Mouse (Mus musculus) forebrain, embryonic 12.5 days (tissue): Measurements from ENCODE around the gene Uhrf1. TPM values are rescaled to one million over a fixed set of nuclear protein-coding genes. Genes with fewer than 3 reads are reported as not detected.
A peak's percentile ranks its signal among the peaks of the same experiment; 100 is the strongest.

Experiments used
- ATAC-seq: fragments of 200-750 bp; cut with Nextera tagmentation; 2 replicates; pipeline ENCODE4 v1.8.0; 2017; ENCODE audit warnings: moderate TSS enrichment; ENCODE audit not compliant: low FRiP score
- H3K27ac ChIP-seq: fragments of 300-500 bp; sonication (generic); 2 replicates; pipeline ENCODE4 v1.5.1; 2016; ENCODE audit warnings: mild to moderate bottlenecking
- H3K27me3 ChIP-seq: fragments of 300-500 bp; sonication (generic); 2 replicates; pipeline ENCODE4 v1.6.1; 2016; ENCODE audit warnings: mild to moderate bottlenecking
- H3K36me3 ChIP-seq: fragments of 300-500 bp; sonication (generic); replicated peaks from 2 replicates; pipeline ENCODE4 v1.6.1; 2016; ENCODE audit warnings: mild to moderate bottlenecking
- H3K4me1 ChIP-seq: fragments of 300-500 bp; sonication (generic); 2 replicates; pipeline ENCODE4 v1.6.1; 2016
- H3K4me2 ChIP-seq: fragments of 300-500 bp; sonication (generic); 2 replicates; pipeline ENCODE4 v1.6.1; 2016; ENCODE audit warnings: mild to moderate bottlenecking, moderate library complexity
- H3K4me3 ChIP-seq: fragments of 300-500 bp; sonication (generic); replicated peaks from 2 replicates; pipeline ENCODE4 v1.5.1; 2016; ENCODE audit warnings: mild to moderate bottlenecking
- H3K9ac ChIP-seq: fragments of 300-500 bp; sonication (generic); 2 replicates; pipeline ENCODE4 v1.6.1; 2016; ENCODE audit warnings: mild to moderate bottlenecking
- H3K9me3 ChIP-seq: fragments of 300-500 bp; sonication (generic); 2 replicates; pipeline ENCODE4 v1.6.1; 2016
- WGBS: fragments of 180-500 bp; shearing (Covaris S2); methylation state at CpG from one replicate; pipeline ENCODE4 v1.1.7; 2016; 5-methylcytosine and 5-hydroxymethylcytosine counted together
- polyA plus RNA-seq: library from polyadenylated mRNA; unstranded; fragments of >200 nt; fragmentation: Nextera tagmentation; extraction: Ambion mirVana; gene quantifications from 2 replicates; pipeline ENCODE4 v1.2.1, GENCODE M21; 2016

The Uhrf1 gene
- polyA plus RNA-seq, 1 experiment from 2014 or later = 187 TPM

- H3K9ac ChIP-seq = no peak overlapping the region
- H3K4me2 ChIP-seq = no peak overlapping the region
- 71% methylated on average over 7 of the region's 7 CpGs for WGBS
- H3K4me1 ChIP-seq = peaks cover 22% of the 10 kb centered on the region
- peak overlapping the region; percentile 59 for H3K27ac ChIP-seq
- no peak for ATAC-seq
- no peaks in the 10 kb centered on the region for H3K27me3 ChIP-seq
- H3K4me3 ChIP-seq = no peak overlapping the region
- no peaks in the 10 kb centered on the region for H3K9me3 ChIP-seq
- peaks cover 66% of the 10 kb centered on the region for H3K36me3 ChIP-seq
These were observed 62.9 kb downstream of the Uhrf1 start for GRCm38 (mm10) chr17:56365791-56366673.

- no peak overlapping the region for H3K9ac ChIP-seq
- H3K4me3 ChIP-seq = no peak overlapping the region
- no peak overlapping the region for H3K4me2 ChIP-seq
- H3K4me1 ChIP-seq = peaks cover 17% of the 10 kb centered on the region
- no peaks in the 10 kb centered on the region for H3K27me3 ChIP-seq
- no peak for ATAC-seq
- WGBS = 87% methylated on average over 6 of the region's 6 CpGs
- peaks cover 61% of the 10 kb centered on the region for H3K36me3 ChIP-seq
- H3K27ac ChIP-seq = no peak overlapping the region
- H3K9me3 ChIP-seq = no peaks in the 10 kb centered on the region
These were observed 65.2 kb downstream of the Uhrf1 start for GRCm38 (mm10) chr17:56368291-56368790.

- H3K9ac ChIP-seq = no peak overlapping the region
- 90% methylated on average over 3 of the region's 3 CpGs for whole genome bisulfite sequencing
- no peak overlapping the region for H3K4me2 ChIP-seq
- peaks cover 62% of the 10 kb centered on the region for H3K36me3 ChIP-seq
- H3K9me3 ChIP-seq = no peaks in the 10 kb centered on the region
- no peak overlapping the region for H3K27ac ChIP-seq
- no peak for ATAC-seq
- peaks cover 21% of the 10 kb centered on the region for H3K4me1 ChIP-seq
- no peaks in the 10 kb centered on the region for H3K27me3 ChIP-seq
- no peak overlapping the region for H3K4me3 ChIP-seq
These were observed 67.0 kb downstream of the Uhrf1 start for GRCm38 (mm10) chr17:56370090-56370489.

GRCm38 (mm10) chr17:56371029-56371660 is 68.0 kb downstream of the Uhrf1 start:
- no peaks in the 10 kb centered on the region for H3K9me3 ChIP-seq
- peaks cover 14% of the 10 kb centered on the region for H3K4me1 ChIP-seq
- H3K4me3 ChIP-seq = no peak overlapping the region
- no peak for ATAC-seq
- WGBS = 66% methylated on average over 15 of the region's 15 CpGs
- H3K9ac ChIP-seq = no peak overlapping the region
- H3K27me3 ChIP-seq = no peaks in the 10 kb centered on the region
- no peak overlapping the region for H3K4me2 ChIP-seq
- H3K36me3 ChIP-seq = peaks cover 67% of the 10 kb centered on the region
- H3K27ac ChIP-seq = no peak overlapping the region

GRCm38 (mm10) chr17:56372109-56372508 is 69.0 kb downstream of the Uhrf1 start:
- H3K27ac ChIP-seq = no peak overlapping the region
- no peak overlapping the region for H3K4me2 ChIP-seq
- peaks cover 14% of the 10 kb centered on the region; the same call in 1 of the 2 replicates for H3K4me1 ChIP-seq
- H3K9ac ChIP-seq = no peak overlapping the region
- H3K9me3 ChIP-seq = no peaks in the 10 kb centered on the region
- H3K4me3 ChIP-seq = no peak overlapping the region
- H3K27me3 ChIP-seq = no peaks in the 10 kb centered on the region
- peaks cover 77% of the 10 kb centered on the region for H3K36me3 ChIP-seq
- 73% methylated on average over 4 of the region's 4 CpGs for WGBS
- no peak for ATAC-seq

Other genes with a start within 250 kb of the Uhrf1 start
- gene Ubxn6, start 228.3 kb upstream of the Uhrf1 start, polyA plus RNA-seq = 49.7 and 50.8 TPM in 2 replicates
- 183 and 188 TPM in 2 replicates for gene Hdgfl2, start 223.7 kb upstream of the Uhrf1 start, polyA plus RNA-seq
- 0.06 and 0.18 TPM in 2 replicates for gene Plin4, start 193.5 kb upstream of the Uhrf1 start, polyA plus RNA-seq
- gene Plin5, start 185.7 kb upstream of the Uhrf1 start, polyA plus RNA-seq = 0.22 TPM in 1 of 2 replicates, not detected in the other
- 0.18 and 0.27 TPM in 2 replicates for gene Lrg1, start 181.3 kb upstream of the Uhrf1 start, polyA plus RNA-seq
- gene Sema6b, start 163.0 kb upstream of the Uhrf1 start, polyA plus RNA-seq = 4.8 and 5.4 TPM in 2 replicates
- 7.5 TPM in 2 replicates for gene Tnfaip8l1, start 140.8 kb upstream of the Uhrf1 start, polyA plus RNA-seq
- gene Mydgf, start 119.4 kb upstream of the Uhrf1 start, polyA plus RNA-seq = 54.5 and 57.3 TPM in 2 replicates
- gene Dpp9, start 84.4 kb upstream of the Uhrf1 start, polyA plus RNA-seq = 43.4 and 48.6 TPM in 2 replicates
- gene Fem1a, start 46.5 kb upstream of the Uhrf1 start, polyA plus RNA-seq = 18.2 and 20.3 TPM in 2 replicates
- 1.5 and 1.7 TPM in 2 replicates for gene Ticam1, start 26.5 kb upstream of the Uhrf1 start, polyA plus RNA-seq
- 28.6 and 28.8 TPM in 2 replicates for gene Plin3, start 10.4 kb upstream of the Uhrf1 start, polyA plus RNA-seq
- gene Arrdc5, start 3.0 kb upstream of the Uhrf1 start, polyA plus RNA-seq = not detected in 2 replicates
- 61.6 and 63.4 TPM in 2 replicates for gene Kdm4b, start 22.7 kb downstream of the Uhrf1 start, polyA plus RNA-seq
- 330 and 331 TPM in 2 replicates for gene Ptprs, start 173.2 kb downstream of the Uhrf1 start, polyA plus RNA-seq
- not detected in 2 replicates for gene Znrf4, start 209.1 kb downstream of the Uhrf1 start, polyA plus RNA-seq